Mouse (Mus musculus) ES-Bruce4 (cell line): ENCODE measurements around the gene Cux2.

Source experiments
- CTCF ChIP-seq: IDR thresholded peaks from one replicate; pipeline ENCODE4 v1.8.1; 2011; ENCODE audit warnings: low read depth, low read length
- EP300 ChIP-seq: IDR thresholded peaks from 2 replicates; pipeline ENCODE4 v1.6.1; 2011; ENCODE audit warnings: low read depth, low read length; ENCODE audit not compliant: insufficient read depth
- POLR2A ChIP-seq: IDR thresholded peaks from one replicate; pipeline ENCODE4 v1.8.1; 2011; ENCODE audit warnings: low read length; ENCODE audit not compliant: insufficient read depth

DNA sequence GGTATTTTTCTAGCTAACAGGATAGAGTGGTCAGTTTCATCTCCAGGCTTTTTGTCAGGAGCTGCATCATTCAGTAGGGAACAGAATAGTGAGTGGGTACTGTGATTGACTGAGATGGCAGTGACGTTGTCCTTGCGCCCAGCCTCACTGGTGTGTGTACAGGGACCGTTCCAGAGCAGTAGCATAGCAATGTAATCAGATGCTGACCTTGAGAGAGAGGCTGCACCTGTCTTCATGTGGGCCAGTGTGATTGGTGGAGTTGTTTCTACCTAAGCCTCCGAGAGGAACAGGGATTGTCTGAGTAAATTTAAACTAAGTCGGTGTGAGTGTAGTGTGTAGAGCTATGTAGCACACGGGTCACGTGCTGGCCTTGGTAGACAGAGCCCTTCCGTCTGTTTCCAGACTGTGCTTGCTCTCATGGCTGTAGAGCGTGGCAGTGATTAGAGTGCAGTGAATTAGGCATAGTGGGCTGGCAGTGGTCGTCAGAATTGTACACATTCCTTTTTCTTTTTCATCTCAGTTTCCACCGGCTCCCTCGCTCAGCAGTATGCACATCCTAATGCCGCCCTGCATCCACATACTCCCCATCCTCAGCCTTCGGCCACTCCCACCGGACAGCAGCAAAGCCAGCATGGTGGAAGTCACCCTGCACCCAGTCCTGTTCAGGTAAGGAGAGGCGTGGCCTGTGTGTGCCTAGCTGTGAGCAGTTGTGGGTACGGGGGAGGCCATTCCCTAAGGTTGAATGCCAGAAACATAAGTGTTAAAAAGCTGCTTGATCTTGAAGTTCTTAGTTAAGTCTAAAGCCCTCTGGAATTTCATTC is 239.4 kb downstream of the Cux2 start:
- TF ChIP-seq EP300 (no peak), CTCF (no peak), POLR2A (no peak)
